Mouse (Mus musculus) hindbrain, embryonic 16.5 days (tissue): ENCODE results near the gene Mfn1. TPM values are rescaled to one million over a fixed set of nuclear protein-coding genes. Genes with fewer than 3 reads are reported as not detected.

Experiments used
- ATAC-seq: fragments of 200-750 bp; cut with Nextera tagmentation; 2 replicates; pipeline ENCODE4 v1.8.0; 2017; ENCODE audit warnings: moderate TSS enrichment, moderate library complexity
- H3K27ac ChIP-seq: fragments of 300-500 bp; sonication (generic); 2 replicates; pipeline ENCODE4 v1.5.1; 2014; ENCODE audit warnings: low read depth, mild to moderate bottlenecking, control low read depth, low read length, moderate library complexity
- H3K27me3 ChIP-seq: fragments of 300-500 bp; sonication (generic); replicated peaks from 2 replicates; pipeline ENCODE4 v1.6.1; 2014; ENCODE audit warnings: low read length; ENCODE audit not compliant: control insufficient read depth, insufficient read depth
- H3K36me3 ChIP-seq: fragments of 300-500 bp; sonication (generic); 2 replicates; pipeline ENCODE4 v1.6.1; 2014; ENCODE audit warnings: mild to moderate bottlenecking, low read length, moderate library complexity, mixed read lengths; ENCODE audit not compliant: control insufficient read depth, insufficient read depth
- H3K4me1 ChIP-seq: fragments of 300-500 bp; sonication (generic); 2 replicates; pipeline ENCODE4 v1.6.1; 2014; ENCODE audit warnings: low read depth, low read length; ENCODE audit not compliant: control insufficient read depth, insufficient read depth
- H3K4me2 ChIP-seq: fragments of 300-500 bp; sonication (generic); 2 replicates; pipeline ENCODE4 v1.6.1; 2014; ENCODE audit warnings: mild to moderate bottlenecking, low read length, control low read depth, moderate library complexity
- H3K4me3 ChIP-seq: fragments of 300-500 bp; sonication (generic); 2 replicates; pipeline ENCODE4 v1.5.1; 2014; ENCODE audit warnings: mild to moderate bottlenecking, low read length, control low read depth, moderate library complexity
- H3K9ac ChIP-seq: fragments of 300-500 bp; sonication (generic); 2 replicates; pipeline ENCODE4 v1.6.1; 2014; ENCODE audit warnings: low read depth, mild to moderate bottlenecking, control low read depth, low read length, moderate library complexity
- H3K9me3 ChIP-seq: fragments of 300-500 bp; sonication (generic); 2 replicates; pipeline ENCODE4 v1.6.1; 2014; ENCODE audit warnings: mild to moderate bottlenecking, low read length, moderate library complexity; ENCODE audit not compliant: control insufficient read depth
- WGBS: fragments of 180-500 bp; shearing (Covaris S2); extraction: QIAGEN DNeasy Blood & Tissue Kit; methylation state at CpG from one replicate; pipeline ENCODE4 v1.1.7; 2014; 5-methylcytosine and 5-hydroxymethylcytosine counted together
- polyA plus RNA-seq: library from polyadenylated mRNA; unstranded; fragments of >200 nt; fragmentation: Nextera tagmentation; extraction: Ambion mirVana; gene quantifications from 2 replicates; pipeline ENCODE4 v1.2.1, GENCODE M21; 2015

Gene Mfn1
- polyA plus RNA-seq, 1 experiment from 2014 or later = 44.3 TPM

- Histone ChIP-seq H3K4me2 (no peak overlapping the region), H3K9ac (no peak overlapping the region), H3K9me3 (no peaks in the 10 kb centered on the region), H3K27me3 (no peaks in the 10 kb centered on the region), H3K36me3 (peaks cover 9% of the 10 kb centered on the region; the same call in 1 of the 2 replicates), H3K4me3 (no peak overlapping the region), H3K4me1 (no peaks in the 10 kb centered on the region), H3K27ac (no peak overlapping the region)
- ATAC-seq = no peak
- WGBS = 97% methylated on average over 5 of the region's 5 CpGs
Measured at GRCm38 (mm10) chr3:32538091-32538490, 8.8 kb downstream of the Mfn1 start.

DNA sequence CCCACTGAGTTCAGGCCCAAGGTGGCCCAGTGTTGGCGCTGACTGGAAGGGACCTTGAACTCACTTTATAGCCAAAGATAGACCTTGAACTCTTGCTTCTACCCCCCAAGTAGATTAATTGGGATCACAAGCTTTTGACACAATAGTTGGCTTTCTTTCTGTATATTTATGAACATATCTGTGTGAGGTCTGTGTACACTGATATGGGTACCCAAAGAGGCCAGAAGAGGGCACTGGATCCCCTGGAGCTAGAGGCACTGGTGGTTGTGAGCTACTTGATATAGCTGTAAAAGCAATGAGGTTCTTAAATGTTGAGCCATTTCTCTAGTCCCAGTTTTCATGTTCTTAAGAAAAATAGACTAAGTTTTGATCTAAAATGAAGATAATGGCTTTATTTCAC, 23.8 kb downstream of the Mfn1 start:
- no peaks in the 10 kb centered on the region for H3K27me3 ChIP-seq
- peaks cover 25% of the 10 kb centered on the region for H3K36me3 ChIP-seq
- WGBS = 92% methylated on average over 1 of the region's 1 CpGs
- H3K4me2 ChIP-seq = no peak overlapping the region
- no peak overlapping the region for H3K27ac ChIP-seq
- ATAC-seq = no peak
- H3K4me1 ChIP-seq = no peaks in the 10 kb centered on the region
- H3K9me3 ChIP-seq = no peaks in the 10 kb centered on the region
- H3K9ac ChIP-seq = no peak overlapping the region
- no peak overlapping the region for H3K4me3 ChIP-seq

DNA sequence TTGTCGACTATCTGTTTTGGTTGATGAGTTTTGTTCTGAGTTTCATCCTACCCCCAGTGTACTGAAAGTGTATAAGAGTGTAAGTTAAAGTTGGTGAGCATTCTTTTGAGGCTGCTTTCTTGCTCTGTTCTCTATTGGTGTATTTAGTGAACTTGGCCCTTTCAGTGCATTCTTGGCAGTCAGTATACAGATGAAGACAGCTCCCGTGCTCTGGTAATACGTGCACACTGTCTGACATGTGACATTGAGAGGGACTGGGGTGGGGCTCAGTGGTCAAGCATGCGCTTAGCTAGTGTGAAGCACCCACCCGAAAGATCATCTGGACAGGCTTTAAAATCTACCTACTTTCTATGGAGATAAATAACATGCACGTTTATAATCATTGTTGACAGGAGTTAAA, 34.1 kb downstream of the Mfn1 start:
- no peak overlapping the region for H3K9ac ChIP-seq
- H3K4me1 ChIP-seq = no peaks in the 10 kb centered on the region
- no peak overlapping the region for H3K4me2 ChIP-seq
- H3K27ac ChIP-seq = no peak overlapping the region
- no peaks in the 10 kb centered on the region for H3K27me3 ChIP-seq
- H3K36me3 ChIP-seq = peaks cover 39% of the 10 kb centered on the region
- no peaks in the 10 kb centered on the region for H3K9me3 ChIP-seq
- 94% methylated on average over 6 of the region's 6 CpGs for WGBS
- ATAC-seq = no peak
- no peak overlapping the region for H3K4me3 ChIP-seq

GRCm38 (mm10) chr3:32573086-32573485, 43.8 kb downstream of the Mfn1 start:
- Histone ChIP-seq H3K36me3 (peaks cover 40% of the 10 kb centered on the region), H3K27ac (no peak overlapping the region), H3K9me3 (no peaks in the 10 kb centered on the region), H3K27me3 (no peaks in the 10 kb centered on the region), H3K4me3 (no peak overlapping the region), H3K9ac (no peak overlapping the region), H3K4me1 (no peaks in the 10 kb centered on the region), H3K4me2 (no peak overlapping the region)
- 95% methylated on average over 2 of the region's 2 CpGs for WGBS
- ATAC-seq = no peak

- Histone ChIP-seq H3K36me3 (peaks cover 33% of the 10 kb centered on the region), H3K4me3 (no peak overlapping the region)
Measured at GRCm38 (mm10) chr3:32573881-32574280, 44.6 kb downstream of the Mfn1 start.

GRCm38 (mm10) chr3:32575151-32575550, 45.9 kb downstream of the Mfn1 start:
- no peak overlapping the region for H3K4me3 ChIP-seq
- peaks cover 20% of the 10 kb centered on the region for H3K36me3 ChIP-seq
- 95% methylated on average over 3 of the region's 3 CpGs for WGBS
- H3K4me1 ChIP-seq = no peaks in the 10 kb centered on the region
- H3K9ac ChIP-seq = no peak overlapping the region
- no peaks in the 10 kb centered on the region for H3K9me3 ChIP-seq
- H3K4me2 ChIP-seq = no peak overlapping the region
- ATAC-seq = no peak
- H3K27ac ChIP-seq = no peak overlapping the region
- no peaks in the 10 kb centered on the region for H3K27me3 ChIP-seq

More at GRCm38 (mm10) chr3:32573881-32574280, 44.6 kb downstream of the Mfn1 start:
- no peak overlapping the region for H3K4me2 ChIP-seq
- WGBS = 56% methylated on average over 9 of the region's 9 CpGs
- H3K27ac ChIP-seq = no peak overlapping the region
- H3K9me3 ChIP-seq = no peaks in the 10 kb centered on the region
- no peaks in the 10 kb centered on the region for H3K4me1 ChIP-seq
- H3K27me3 ChIP-seq = no peaks in the 10 kb centered on the region
- no peak for ATAC-seq
- H3K9ac ChIP-seq = no peak overlapping the region

GRCm38 (mm10) chr3:32578772-32579171, 49.5 kb downstream of the Mfn1 start:
- WGBS = 94% methylated on average over 5 of the region's 5 CpGs
- Histone ChIP-seq H3K27me3 (no peaks in the 10 kb centered on the region), H3K36me3 (peaks cover 29% of the 10 kb centered on the region), H3K4me3 (no peak overlapping the region), H3K27ac (no peak overlapping the region), H3K9ac (no peak overlapping the region), H3K4me1 (no peaks in the 10 kb centered on the region), H3K9me3 (no peaks in the 10 kb centered on the region), H3K4me2 (no peak overlapping the region)
- ATAC-seq = no peak

GRCm38 (mm10) chr3:32580738-32581137, 51.5 kb downstream of the Mfn1 start:
- Histone ChIP-seq H3K9ac (no peak overlapping the region), H3K36me3 (peaks cover 21% of the 10 kb centered on the region), H3K4me1 (no peaks in the 10 kb centered on the region), H3K27ac (no peak overlapping the region), H3K4me2 (no peak overlapping the region), H3K27me3 (no peaks in the 10 kb centered on the region), H3K4me3 (no peak overlapping the region), H3K9me3 (no peaks in the 10 kb centered on the region)
- no peak for ATAC-seq
- 92% methylated on average over 3 of the region's 3 CpGs for WGBS

DNA sequence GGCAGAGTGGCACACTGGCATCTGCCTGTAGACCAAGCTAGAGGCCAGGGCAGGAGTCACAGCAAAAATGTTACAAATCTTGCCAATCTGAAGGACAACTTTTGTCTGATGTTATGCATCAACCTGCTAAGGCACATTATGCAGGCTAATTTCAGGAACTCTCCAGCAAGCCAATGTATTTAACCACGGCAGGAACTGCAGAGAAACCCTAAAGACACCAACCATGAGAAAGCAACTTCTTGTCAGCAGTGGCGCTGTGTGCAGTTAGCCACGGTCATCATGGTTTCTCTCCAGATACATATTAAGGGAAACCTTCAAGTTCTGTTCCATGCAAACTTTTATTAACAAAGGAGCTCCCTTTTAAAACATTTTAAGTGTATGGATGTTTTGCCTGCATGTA, 52.6 kb downstream of the Mfn1 start:
- no peak overlapping the region for H3K27ac ChIP-seq
- peaks cover 16% of the 10 kb centered on the region for H3K36me3 ChIP-seq
- H3K9me3 ChIP-seq = no peaks in the 10 kb centered on the region
- no peak for ATAC-seq
- 89% methylated on average over 3 of the region's 3 CpGs for WGBS
- no peak overlapping the region for H3K4me2 ChIP-seq
- no peak overlapping the region for H3K4me3 ChIP-seq
- no peaks in the 10 kb centered on the region for H3K4me1 ChIP-seq
- H3K9ac ChIP-seq = no peak overlapping the region
- no peaks in the 10 kb centered on the region for H3K27me3 ChIP-seq

DNA sequence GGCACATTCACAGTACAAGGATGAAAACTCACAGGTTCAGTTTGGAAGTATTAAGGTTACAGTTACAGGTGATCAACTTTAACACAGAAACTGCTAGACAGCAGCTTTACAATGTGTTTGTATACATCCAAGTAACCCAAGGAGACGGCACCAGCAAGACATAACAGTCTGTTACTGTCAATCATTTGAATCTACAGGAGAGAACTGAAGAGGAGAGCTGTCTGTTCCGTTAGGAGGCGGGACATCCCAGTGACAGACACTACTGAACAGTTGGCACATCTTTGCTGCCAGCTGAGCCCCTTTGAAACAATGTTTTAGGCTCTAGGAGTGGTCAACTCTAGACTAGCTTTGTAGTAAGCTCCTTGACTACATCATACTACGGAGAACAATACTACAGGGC, 54.2 kb downstream of the Mfn1 start:
- no peaks in the 10 kb centered on the region for H3K27me3 ChIP-seq
- H3K27ac ChIP-seq = no peak overlapping the region
- H3K9ac ChIP-seq = no peak overlapping the region
- no peaks in the 10 kb centered on the region for H3K9me3 ChIP-seq
- WGBS = 85% methylated on average over 4 of the region's 4 CpGs
- H3K4me1 ChIP-seq = no peaks in the 10 kb centered on the region
- no peak for ATAC-seq
- H3K36me3 ChIP-seq = peaks cover 21% of the 10 kb centered on the region
- H3K4me3 ChIP-seq = no peak overlapping the region
- no peak overlapping the region for H3K4me2 ChIP-seq
